Mouse (Mus musculus): ENCODE results near the gene Dnal4. TPM values are rescaled to one million over a fixed set of nuclear protein-coding genes. Genes with fewer than 3 reads are reported as not detected.

Dnal4 gene
- total RNA-seq, 1 experiment = 23.5 TPM

- in situ Hi-C loops (cut with MboI; ENCODE audit: low sequenced_read_pairs in 2 of 2, unreplicated experiment in 2 of 2) = no loop called here
- Histone ChIP-seq H3K4me3 (ENCODE audit: insufficient read depth in 1 of 2, low read depth in 1 of 2, low read length in 2 of 2, poor library complexity in 1 of 2, severe bottlenecking in 1 of 2) (no peak overlapping the region), H3K9ac (ENCODE audit: insufficient read depth, low read depth, low read length, poor library complexity, severe bottlenecking) (no peak overlapping the region), H3K27ac (ENCODE audit: insufficient read depth, low read depth, low read length, poor library complexity, severe bottlenecking) (no peak overlapping the region), H3K36me3 (ENCODE audit: control insufficient read depth, insufficient read depth, low read length, poor library complexity, severe bottlenecking) (no peaks in the 10 kb centered on the region; the same call in 1 of the 2 replicates), H3K4me1 (ENCODE audit: control insufficient read depth in 2 of 2, insufficient read depth in 2 of 2, low read length in 2 of 2, poor library complexity in 1 of 2) (no peaks in the 10 kb centered on the region), H3K9me3 (ENCODE audit: control insufficient read depth, insufficient read depth, low read depth, low read length) (no peaks in the 10 kb centered on the region)
- no peak for DNase-seq (ENCODE audit: low read depth, low spot score)
- no peak for TF ChIP-seq ZC3H11A (IDR thresholded peaks at IDR 0.05; ENCODE audit: borderline replicate concordance, low read depth, low read length)
- no peak for TF ChIP-seq ZNF384 (IDR thresholded peaks at IDR 0.05; ENCODE audit: low read depth, low read length)
- no peak for TF ChIP-seq HCFC1 (IDR thresholded peaks at IDR 0.05; ENCODE audit: borderline replicate concordance, insufficient read depth, low read length)
- TF ChIP-seq CHD2 (IDR thresholded peaks at IDR 0.05; ENCODE audit: low read depth, low read length) = no peak
- no peak for TF ChIP-seq MAFK (IDR thresholded peaks at IDR 0.05; ENCODE audit: insufficient read depth, low read depth, low read length)
Observed at GRCm38 (mm10) chr15:79727840-79728239, 49.8 kb downstream of the Dnal4 start.

GRCm38 (mm10) chr15:79725190-79725789, 52.4 kb downstream of the Dnal4 start:
- H3K9ac ChIP-seq (ENCODE audit: insufficient read depth, low read depth, low read length, poor library complexity, severe bottlenecking) = no peak overlapping the region
- H3K4me3 ChIP-seq (ENCODE audit: insufficient read depth in 1 of 2, low read depth in 1 of 2, low read length in 2 of 2, poor library complexity in 1 of 2, severe bottlenecking in 1 of 2) = no peak overlapping the region
- peaks cover 1% of the 10 kb centered on the region; the same call in 1 of the 2 replicates for H3K36me3 ChIP-seq (ENCODE audit: control insufficient read depth, insufficient read depth, low read length, poor library complexity, severe bottlenecking)
- no peak for DNase-seq (ENCODE audit: low read depth, low spot score)
- no peaks in the 10 kb centered on the region for H3K9me3 ChIP-seq (ENCODE audit: control insufficient read depth, insufficient read depth, low read depth, low read length)
- no peaks in the 10 kb centered on the region for H3K4me1 ChIP-seq (ENCODE audit: control insufficient read depth in 2 of 2, insufficient read depth in 2 of 2, low read length in 2 of 2, poor library complexity in 1 of 2)
- no peak overlapping the region for H3K27ac ChIP-seq (ENCODE audit: insufficient read depth, low read depth, low read length, poor library complexity, severe bottlenecking)
- TF ChIP-seq CHD2 (IDR thresholded peaks at IDR 0.05; ENCODE audit: low read depth, low read length) (no peak), ZC3H11A (IDR thresholded peaks at IDR 0.05; ENCODE audit: borderline replicate concordance, low read depth, low read length) (no peak), MAFK (IDR thresholded peaks at IDR 0.05; ENCODE audit: insufficient read depth, low read depth, low read length) (no peak), HCFC1 (IDR thresholded peaks at IDR 0.05; ENCODE audit: borderline replicate concordance, insufficient read depth, low read length) (no peak), ZNF384 (IDR thresholded peaks at IDR 0.05; ENCODE audit: low read depth, low read length) (no peak)
- in situ Hi-C loops (cut with MboI; ENCODE audit: low sequenced_read_pairs in 2 of 2, unreplicated experiment in 2 of 2) = no loop called here

- H3K4me1 ChIP-seq (ENCODE audit: control insufficient read depth in 2 of 2, insufficient read depth in 2 of 2, low read length in 2 of 2, poor library complexity in 1 of 2) = no peaks in the 10 kb centered on the region
- no peak overlapping the region for H3K27ac ChIP-seq (ENCODE audit: insufficient read depth, low read depth, low read length, poor library complexity, severe bottlenecking)
- H3K9me3 ChIP-seq (ENCODE audit: control insufficient read depth, insufficient read depth, low read depth, low read length) = no peaks in the 10 kb centered on the region
- DNase-seq (ENCODE audit: low read depth, low spot score) = no peak
- no peak overlapping the region for H3K4me3 ChIP-seq (ENCODE audit: insufficient read depth in 1 of 2, low read depth in 1 of 2, low read length in 2 of 2, poor library complexity in 1 of 2, severe bottlenecking in 1 of 2)
- H3K9ac ChIP-seq (ENCODE audit: insufficient read depth, low read depth, low read length, poor library complexity, severe bottlenecking) = no peak overlapping the region
- in situ Hi-C loops (cut with MboI; ENCODE audit: low sequenced_read_pairs in 2 of 2, unreplicated experiment in 2 of 2) = no loop called here
- peaks cover 12% of the 10 kb centered on the region for H3K36me3 ChIP-seq (ENCODE audit: control insufficient read depth, insufficient read depth, low read length, poor library complexity, severe bottlenecking)
- TF ChIP-seq CHD2 (IDR thresholded peaks at IDR 0.05; ENCODE audit: low read depth, low read length) (no peak), ZNF384 (IDR thresholded peaks at IDR 0.05; ENCODE audit: low read depth, low read length) (no peak), ZC3H11A (IDR thresholded peaks at IDR 0.05; ENCODE audit: borderline replicate concordance, low read depth, low read length) (no peak), HCFC1 (IDR thresholded peaks at IDR 0.05; ENCODE audit: borderline replicate concordance, insufficient read depth, low read length) (no peak), MAFK (IDR thresholded peaks at IDR 0.05; ENCODE audit: insufficient read depth, low read depth, low read length) (no peak)
Observed at GRCm38 (mm10) chr15:79723439-79723838, 54.2 kb downstream of the Dnal4 start.

GRCm38 (mm10) chr15:79720796-79721195, 56.9 kb downstream of the Dnal4 start:
- peaks cover 36% of the 10 kb centered on the region for H3K36me3 ChIP-seq (ENCODE audit: control insufficient read depth, insufficient read depth, low read length, poor library complexity, severe bottlenecking)
- H3K4me3 ChIP-seq (ENCODE audit: insufficient read depth in 1 of 2, low read depth in 1 of 2, low read length in 2 of 2, poor library complexity in 1 of 2, severe bottlenecking in 1 of 2) = no peak overlapping the region
- DNase-seq (ENCODE audit: low read depth, low spot score) = no peak
- no peaks in the 10 kb centered on the region for H3K9me3 ChIP-seq (ENCODE audit: control insufficient read depth, insufficient read depth, low read depth, low read length)
- TF ChIP-seq ZNF384 (IDR thresholded peaks at IDR 0.05; ENCODE audit: low read depth, low read length) = no peak
- TF ChIP-seq MAFK (IDR thresholded peaks at IDR 0.05; ENCODE audit: insufficient read depth, low read depth, low read length) = no peak
- no peak for TF ChIP-seq ZC3H11A (IDR thresholded peaks at IDR 0.05; ENCODE audit: borderline replicate concordance, low read depth, low read length)
- TF ChIP-seq CHD2 (IDR thresholded peaks at IDR 0.05; ENCODE audit: low read depth, low read length) = no peak
- no peak for TF ChIP-seq HCFC1 (IDR thresholded peaks at IDR 0.05; ENCODE audit: borderline replicate concordance, insufficient read depth, low read length)
- H3K9ac ChIP-seq (ENCODE audit: insufficient read depth, low read depth, low read length, poor library complexity, severe bottlenecking) = no peak overlapping the region
- in situ Hi-C loops (cut with MboI; ENCODE audit: low sequenced_read_pairs in 2 of 2, unreplicated experiment in 2 of 2) = no loop called here
- no peaks in the 10 kb centered on the region for H3K4me1 ChIP-seq (ENCODE audit: control insufficient read depth in 2 of 2, insufficient read depth in 2 of 2, low read length in 2 of 2, poor library complexity in 1 of 2)
- H3K27ac ChIP-seq (ENCODE audit: insufficient read depth, low read depth, low read length, poor library complexity, severe bottlenecking) = no peak overlapping the region

All from ES-E14 (cell line).